Mouse (Mus musculus) testis, adult 2 months (tissue): ENCODE results near the gene Atoh8.

Experiments used
- CTCF ChIP-seq: fragments of 200-500 bp; IDR thresholded peaks from 2 replicates; pipeline ENCODE4 v1.5.1; 2012; ENCODE audit warnings: low read depth, mild to moderate bottlenecking, inconsistent platforms, low read length, moderate library complexity; ENCODE audit not compliant: control insufficient read depth, insufficient read depth, insufficient replicate concordance
- POLR2A ChIP-seq: fragments of 200-500 bp; IDR thresholded peaks from 2 replicates; pipeline ENCODE4 v1.6.1; 2012; ENCODE audit warnings: low read depth, mild to moderate bottlenecking, inconsistent platforms, low read length, moderate library complexity; ENCODE audit not compliant: control insufficient read depth

DNA sequence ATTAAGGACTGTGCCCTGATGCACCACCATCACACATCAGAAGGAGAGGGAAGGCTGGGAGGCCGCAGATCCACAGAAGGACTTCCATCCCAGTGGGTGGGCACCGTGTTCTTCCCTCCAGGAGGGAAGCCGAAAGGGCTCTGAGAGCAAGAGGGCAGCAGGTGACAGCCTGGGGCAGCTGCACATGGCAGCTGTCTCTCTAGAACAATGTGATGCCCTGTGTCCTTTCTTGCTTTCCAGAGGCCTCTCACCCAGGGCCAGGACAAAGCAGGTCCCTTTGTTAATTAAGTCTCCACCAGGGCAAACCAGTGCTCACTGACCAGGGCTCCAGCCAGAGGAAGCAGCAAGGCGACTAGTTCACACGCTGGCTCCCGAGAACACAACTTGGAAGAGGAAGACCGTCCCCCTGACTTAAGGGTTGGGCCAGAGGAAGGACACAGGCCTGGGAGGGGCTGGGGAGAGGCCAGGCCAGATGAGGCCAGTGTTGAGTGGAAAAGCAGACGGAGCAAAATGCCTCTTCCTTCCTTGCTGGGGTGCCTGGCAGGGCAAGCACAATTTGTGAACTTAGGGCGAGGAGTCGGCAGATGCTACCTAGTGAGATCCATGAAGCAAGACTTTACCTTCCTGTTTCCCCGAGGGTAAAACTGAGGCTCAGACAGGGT is 34.7 kb downstream of the Atoh8 start:
- TF ChIP-seq POLR2A (no peak), CTCF (no peak)
